Mouse (Mus musculus) cerebellum, adult 2 months (tissue): Measurements from ENCODE around the gene Bcas2.

Experiments
- CTCF ChIP-seq: fragments of 200-500 bp; IDR thresholded peaks from 2 replicates; pipeline ENCODE4 v1.5.1; 2011; ENCODE audit warnings: low read depth, mild to moderate bottlenecking, control low read depth, low read length, moderate library complexity, borderline replicate concordance; ENCODE audit not compliant: insufficient read depth
- POLR2A ChIP-seq: fragments of 200-500 bp; IDR thresholded peaks from 2 replicates; pipeline ENCODE4 v1.6.1; 2011; ENCODE audit warnings: low read length, control low read depth, borderline replicate concordance; ENCODE audit not compliant: insufficient read depth

DNA sequence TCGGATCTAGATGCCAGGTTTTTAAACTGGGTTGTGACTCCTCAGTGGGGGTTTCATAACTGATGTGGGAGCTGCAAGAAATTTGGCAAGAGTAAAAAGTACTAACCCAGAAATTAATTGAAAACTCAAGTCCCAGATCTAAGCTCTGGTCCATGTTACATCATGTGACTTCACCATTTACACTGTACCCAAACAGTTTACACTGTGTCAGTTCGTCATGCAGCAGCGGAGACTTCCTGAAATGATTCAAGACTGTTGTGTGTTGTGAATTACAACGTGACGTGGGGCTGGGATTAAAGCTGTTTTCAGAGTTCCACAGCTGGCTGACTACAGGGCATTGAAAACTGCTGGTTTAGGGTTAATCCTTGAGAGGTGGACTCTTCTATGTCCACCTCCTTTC lies 1.2 kb downstream of the Bcas2 start:
- no peak for TF ChIP-seq CTCF
- TF ChIP-seq POLR2A: no peak
